Mouse (Mus musculus): ENCODE data around the gene Tpk1. TPM values are rescaled to one million over a fixed set of nuclear protein-coding genes. Genes with fewer than 3 reads are reported as not detected.

Tpk1 gene
- total RNA-seq, 2 experiments from 2014 or later: 1.8 to 2.0 TPM

DNA sequence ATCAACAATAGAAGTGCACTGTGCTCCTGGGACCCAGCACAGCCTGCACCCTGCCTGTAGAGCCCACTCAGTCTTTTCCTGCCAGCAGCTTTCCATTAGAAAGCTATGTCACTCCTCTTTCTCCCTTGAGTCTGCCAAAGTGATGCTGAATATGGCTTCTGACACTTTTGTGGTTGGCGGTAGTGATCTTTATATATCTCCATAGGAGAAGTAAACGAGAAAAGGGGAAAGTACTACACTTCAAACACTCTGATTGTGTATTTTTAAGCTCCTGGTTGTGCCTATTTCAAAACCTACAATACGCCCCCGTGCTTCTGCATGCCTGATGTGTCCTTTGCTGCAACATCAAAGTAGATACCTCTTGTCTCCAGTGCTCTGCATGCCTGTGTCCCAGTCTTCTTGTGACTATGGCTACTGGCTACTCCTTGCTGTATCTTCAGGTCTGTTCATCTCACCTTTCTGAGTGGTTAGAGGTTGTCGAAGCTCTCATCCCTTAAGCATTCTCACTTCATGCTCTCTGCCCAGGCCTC is 302.7 kb downstream of the Tpk1 start:
- DNase-seq (ENCODE audit: low spot score in 2 of 2): peak in 1 of 2 experiments; percentile 39

DNA sequence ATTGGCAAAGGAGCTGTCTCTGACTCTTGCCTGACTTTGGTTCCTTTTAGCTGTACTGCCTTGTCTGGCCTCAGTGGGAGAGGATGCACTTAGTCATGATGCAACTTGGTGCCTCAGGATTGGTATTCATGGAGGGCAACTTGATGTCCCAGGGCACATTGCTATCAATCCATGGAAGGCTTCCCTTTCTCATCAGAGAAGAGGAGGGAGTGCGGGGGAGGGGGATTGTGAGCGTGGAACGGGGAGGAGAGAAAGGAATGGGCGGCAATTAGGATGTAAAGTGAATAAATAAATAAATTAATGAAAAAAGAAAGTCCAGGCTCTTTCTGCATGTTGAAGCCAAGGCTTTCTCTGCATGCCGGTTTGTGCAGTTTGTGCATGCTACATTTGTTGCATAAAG is 304.8 kb downstream of the Tpk1 start:
- DNase-seq (ENCODE audit: low spot score in 2 of 2): no peak

DNA sequence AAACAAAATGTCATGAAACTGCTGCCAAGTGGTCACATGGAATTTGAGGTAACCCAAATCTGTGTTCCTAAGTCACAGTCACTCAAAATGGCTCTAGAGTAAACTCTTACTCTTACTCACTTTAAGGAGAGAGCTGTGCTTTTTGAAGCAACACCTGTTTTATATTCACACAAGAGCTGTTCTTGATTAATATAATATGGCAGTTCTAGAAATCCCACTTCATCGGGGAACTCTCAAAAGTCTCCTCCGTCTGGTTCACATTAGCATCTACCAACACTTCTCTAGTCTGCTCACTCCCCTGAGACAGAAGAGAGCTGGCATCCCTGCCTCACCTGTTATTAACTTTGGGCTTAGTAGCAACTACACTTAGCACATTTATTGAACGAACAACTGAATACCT is 305.9 kb downstream of the Tpk1 start:
- no peak for DNase-seq (ENCODE audit: low spot score in 2 of 2)

DNA sequence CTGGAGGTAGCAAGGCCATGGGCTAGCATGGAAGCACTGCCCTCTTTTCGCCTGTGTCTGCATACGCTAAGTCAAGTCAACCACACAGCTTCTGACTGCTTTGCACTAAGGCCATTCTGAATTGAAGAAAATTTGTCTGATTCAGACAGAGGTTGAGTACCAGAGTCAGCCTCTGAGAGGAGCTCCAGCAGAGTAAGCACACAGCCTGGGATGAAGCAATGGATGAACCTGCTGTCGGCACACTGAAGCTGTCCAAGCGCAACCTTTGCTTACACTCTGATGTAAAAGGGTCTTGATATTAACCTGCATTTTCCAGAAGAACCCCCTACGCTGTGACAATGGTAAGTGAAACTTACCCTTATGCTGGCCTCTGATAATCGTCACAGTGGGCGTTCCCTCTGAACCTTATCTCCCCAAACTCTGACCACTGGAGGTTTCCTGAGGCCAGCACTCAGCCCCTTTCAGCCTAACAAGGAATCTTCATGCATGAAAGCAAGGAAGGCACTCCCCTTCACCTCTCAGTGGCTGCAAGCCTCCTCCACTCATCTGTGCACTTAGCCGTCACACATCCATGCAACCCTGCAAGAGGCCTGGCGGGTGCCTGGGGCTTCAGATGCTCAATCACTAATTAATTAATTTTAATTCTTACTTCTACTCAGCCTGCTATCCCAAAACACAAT is 311.4 kb downstream of the Tpk1 start:
- DNase-seq (ENCODE audit: low spot score in 2 of 2): no peak

DNA sequence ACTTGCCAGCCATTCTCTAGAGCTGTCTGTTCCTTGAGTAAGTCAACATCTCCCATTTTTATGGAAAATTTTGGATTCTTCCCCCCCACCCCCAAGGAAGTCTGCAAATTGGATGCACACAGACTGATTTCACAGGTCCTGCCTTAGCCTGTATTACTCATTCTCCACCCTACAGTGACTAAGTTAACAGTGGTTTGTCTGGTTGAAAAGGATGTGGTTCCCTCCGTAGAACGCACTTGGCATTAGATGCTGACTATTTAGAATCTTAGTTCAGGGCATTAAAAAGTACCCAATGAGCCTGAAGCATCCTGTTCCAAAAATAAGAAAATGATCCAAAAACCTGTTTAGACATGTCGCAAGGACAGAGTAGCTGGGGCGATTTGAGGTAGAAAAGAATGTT is 312.6 kb downstream of the Tpk1 start:
- DNase-seq (ENCODE audit: low spot score in 2 of 2): no peak

DNA sequence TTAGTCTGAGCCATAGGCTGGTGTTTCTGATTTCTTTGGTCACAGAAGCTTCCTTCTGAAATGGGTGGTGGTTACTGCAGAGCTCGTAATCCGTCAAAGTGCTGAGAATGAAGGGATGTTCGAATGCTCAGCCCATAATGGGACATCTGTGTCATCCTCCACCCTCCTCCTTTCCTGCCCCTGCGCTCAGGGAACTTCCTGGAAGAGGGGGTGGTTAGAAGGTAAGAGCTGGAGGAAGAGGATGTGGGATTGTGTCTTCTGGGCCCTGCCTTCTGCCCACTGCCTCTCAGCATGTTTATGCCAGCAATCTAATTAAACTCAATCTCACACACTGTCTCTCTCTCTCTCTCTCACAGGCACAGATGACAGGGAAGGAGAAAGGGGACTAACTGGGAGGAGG is 317.0 kb downstream of the Tpk1 start:
- no peak for DNase-seq (ENCODE audit: low spot score in 2 of 2)

DNA sequence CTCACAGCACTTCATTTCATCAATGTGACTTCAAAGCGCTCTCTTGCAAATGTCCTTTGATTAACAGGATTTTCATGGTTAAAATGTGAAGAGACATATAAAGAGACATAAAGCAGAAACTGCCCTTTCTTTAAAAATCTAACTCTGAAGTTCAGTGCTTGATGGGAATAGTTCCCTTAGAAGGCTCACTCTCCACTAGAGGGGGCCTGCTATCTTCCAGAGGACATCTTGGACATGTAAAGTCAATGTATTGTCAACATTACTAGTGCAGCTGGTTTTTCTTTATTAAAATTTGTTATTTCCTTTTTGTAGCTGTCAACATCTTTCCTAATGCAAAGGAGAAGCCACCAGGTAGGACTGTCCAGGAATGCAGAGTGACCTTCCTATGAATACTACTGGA is 318.4 kb downstream of the Tpk1 start:
- DNase-seq (ENCODE audit: low spot score in 2 of 2): no peak

DNA sequence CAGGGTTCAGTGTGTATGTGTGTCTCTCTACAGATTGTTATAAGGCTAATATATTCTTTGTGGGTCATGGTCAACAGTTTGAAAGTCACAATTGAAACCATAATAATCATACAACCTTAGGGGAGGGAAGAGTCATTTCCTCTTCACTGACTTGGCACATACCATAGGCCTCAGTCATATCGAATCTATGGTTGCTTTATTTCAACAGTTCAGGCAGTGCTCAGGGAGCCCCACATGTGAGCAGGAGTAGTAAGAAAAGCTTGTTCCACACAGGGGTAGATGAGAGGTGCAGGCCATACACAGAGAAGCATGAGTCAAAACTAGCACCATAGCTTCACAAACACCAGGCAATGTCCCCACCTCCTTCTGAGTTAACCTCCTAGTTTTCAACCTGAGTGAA is 323.1 kb downstream of the Tpk1 start:
- DNase-seq (ENCODE audit: low spot score in 2 of 2): no peak

DNA sequence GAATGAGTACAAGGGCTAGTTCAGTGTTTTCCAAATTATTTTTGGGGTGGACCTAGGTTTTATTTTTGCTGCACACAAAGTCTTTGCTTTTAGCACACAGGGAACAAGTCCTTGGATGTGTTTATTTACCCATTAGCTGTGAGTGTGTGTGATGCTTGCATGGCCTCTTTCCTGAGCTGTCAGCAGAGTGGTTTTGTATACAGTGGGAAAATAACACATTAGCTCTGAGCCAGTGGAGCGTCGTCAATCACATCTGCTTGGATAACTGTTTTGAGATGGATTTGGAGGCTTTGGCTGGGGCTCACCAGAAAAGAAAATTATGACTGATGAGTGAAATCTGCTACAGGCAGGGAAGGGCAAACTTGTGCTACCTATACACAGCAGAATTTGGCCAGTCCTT is 323.7 kb downstream of the Tpk1 start:
- no peak for DNase-seq (ENCODE audit: low spot score in 2 of 2)

DNA sequence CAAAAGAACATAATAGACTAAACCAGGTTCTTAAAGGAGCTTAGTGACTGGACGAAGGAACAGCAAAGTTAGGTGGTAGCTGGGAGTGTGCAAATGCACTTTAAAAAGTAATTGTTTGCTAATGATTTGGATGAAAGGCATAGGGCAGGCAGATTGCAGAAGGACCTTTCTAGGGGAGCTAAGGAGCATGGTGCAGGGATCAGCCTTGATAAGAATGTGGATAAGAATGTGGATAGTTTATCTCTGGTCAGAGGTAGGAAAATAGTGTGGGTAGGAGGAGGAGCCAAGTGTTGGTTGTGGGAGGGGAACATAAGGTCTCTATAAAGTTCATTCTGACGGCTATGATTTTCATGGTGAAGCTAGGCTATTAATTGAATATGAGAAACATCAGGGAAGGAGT is 327.3 kb downstream of the Tpk1 start:
- DNase-seq (ENCODE audit: low spot score in 2 of 2): no peak

DNA sequence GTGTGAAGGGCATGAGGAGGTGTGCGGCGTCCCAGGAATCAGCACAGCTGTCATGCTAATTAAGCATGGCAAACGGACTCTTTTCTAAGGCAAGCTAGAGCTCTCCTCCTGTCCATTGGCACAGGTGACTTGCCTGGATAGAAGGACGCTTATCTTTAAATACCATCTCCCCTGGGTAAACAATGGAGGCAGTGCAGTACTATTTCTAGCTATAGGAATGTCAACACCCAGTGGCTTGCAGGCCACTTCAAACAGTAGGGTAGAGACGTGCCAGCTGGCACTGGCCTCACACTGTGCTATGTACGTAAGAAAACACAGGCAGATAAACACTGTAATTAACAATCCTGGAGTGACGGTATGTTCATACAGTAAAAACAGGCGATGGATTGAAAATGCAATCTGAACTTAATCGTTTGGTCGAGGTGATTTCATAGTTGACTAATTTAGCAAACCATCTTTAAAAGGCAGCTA is 328.6 kb downstream of the Tpk1 start:
- no peak for DNase-seq (ENCODE audit: low spot score in 2 of 2)

DNA sequence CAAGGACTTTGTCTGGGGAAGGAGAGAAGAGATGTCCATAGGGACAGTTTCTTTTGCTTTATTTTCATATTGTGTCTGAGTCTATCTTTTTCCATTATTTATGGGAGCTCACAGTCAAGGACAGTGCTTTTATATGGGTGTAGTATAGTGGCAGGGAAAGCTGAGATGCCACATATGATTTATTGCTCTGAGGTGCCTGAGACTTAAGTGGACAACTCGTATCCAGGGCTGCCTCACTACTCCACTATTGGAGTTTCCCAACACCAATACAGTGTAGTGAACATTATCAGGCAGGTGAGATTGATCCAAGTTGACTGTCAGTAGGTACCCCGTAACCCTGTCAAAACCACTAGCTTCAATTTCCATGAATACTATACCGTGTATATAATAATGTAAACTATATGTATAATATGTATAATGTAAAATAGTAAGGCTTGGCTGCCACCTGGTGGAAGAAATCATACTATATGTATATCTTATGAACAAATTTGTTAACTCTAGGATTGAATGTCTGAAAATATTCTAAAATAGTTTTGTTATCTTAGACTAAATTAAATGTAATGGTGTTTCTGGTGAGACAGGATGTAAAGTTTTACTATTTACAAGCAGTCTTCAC is 330.4 kb downstream of the Tpk1 start:
- no peak for DNase-seq (ENCODE audit: low spot score in 2 of 2)

DNA sequence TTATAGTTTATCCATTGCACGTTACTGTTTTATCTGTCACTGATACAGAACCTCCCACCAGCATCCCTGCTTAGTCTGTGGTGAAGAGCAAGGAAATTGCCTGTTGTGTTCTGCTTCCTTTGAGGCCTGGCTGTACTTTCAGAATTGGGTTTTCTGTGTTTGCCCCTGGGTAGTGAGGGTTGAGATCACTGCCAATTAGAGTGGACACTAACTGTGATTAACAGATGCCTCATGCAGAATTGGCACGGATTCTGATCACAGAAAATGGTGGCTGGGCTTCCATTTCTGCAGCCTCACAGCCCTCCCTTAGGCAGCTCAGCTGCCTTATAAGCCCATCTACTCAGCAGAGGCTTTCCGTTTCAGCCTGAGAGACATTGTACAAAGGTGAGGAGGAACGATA is 332.6 kb downstream of the Tpk1 start:
- no peak for DNase-seq (ENCODE audit: low spot score in 2 of 2)

DNA sequence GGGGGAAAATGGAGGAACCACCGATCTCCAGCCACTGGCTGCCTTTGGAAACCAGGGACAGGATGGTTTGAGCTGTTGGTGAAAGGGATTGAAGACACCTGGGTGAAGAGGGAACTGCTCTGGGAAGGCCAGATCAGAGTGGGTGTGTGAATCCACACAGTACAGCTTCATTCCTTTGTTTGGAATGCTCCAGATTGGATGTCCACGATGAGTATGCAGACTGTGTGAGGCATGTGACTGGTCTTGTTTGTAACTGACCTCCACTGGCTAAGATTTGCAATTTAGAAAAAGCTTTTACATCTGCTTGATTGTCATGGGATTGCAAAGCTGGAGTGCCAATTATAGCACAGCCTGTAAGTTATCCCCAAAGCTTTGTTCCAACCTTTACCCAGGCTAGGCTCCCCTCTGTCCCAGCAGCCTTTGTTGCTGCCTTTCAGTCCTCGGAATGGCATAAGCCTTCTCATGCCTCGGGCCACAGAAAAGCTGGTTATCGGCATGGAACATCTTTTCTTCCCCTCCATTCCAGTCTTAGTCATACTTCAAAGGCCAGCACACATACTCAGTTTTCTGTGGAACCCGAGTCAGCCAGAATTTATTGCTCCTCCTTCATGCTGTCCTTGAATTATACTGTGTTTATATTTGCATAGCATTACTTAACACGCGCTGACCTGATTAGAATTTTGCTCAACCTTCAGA is 353.0 kb downstream of the Tpk1 start:
- no peak for DNase-seq (ENCODE audit: low spot score in 2 of 2)

DNA sequence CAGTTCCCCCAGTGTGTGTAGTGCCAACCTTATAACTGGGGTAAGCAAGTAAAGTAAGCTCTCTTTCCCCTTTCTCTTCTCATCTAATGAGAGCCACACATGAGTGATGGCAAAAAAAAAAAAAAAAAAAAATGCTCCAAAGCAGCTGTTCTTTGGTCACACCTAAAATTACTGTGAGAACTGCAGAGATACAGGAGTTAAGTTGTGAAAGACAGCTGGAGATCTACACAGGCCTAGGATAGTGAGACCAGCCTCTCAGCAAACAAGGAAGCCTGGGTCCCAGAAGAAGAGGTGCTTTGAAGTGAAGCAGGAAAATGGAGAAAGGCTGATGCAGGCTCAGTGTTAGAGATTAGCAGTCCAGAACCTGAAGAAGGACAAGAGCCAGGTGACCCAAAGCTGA is 353.5 kb downstream of the Tpk1 start:
- no peak for DNase-seq (ENCODE audit: low spot score in 2 of 2)

DNA sequence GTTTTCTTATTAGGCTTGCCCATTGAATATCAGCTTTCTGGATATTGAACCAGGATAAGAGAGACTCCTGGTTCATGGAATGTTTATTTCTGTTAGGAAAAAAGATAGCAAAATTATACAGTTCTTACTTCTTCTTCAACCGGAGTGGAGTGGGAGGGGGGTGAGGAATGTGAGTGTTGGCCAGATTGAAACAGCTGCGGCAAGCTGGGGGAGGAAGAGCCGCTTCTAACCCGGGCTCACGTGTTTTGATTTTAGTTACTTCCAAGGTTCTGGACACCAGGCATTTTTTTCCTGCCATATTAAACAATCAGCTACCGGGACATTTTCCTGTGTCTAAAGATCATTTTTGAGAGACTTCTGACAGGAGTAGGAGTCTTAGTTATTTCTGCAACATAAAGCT is 356.0 kb downstream of the Tpk1 start:
- no peak for DNase-seq (ENCODE audit: low spot score in 2 of 2)

DNA sequence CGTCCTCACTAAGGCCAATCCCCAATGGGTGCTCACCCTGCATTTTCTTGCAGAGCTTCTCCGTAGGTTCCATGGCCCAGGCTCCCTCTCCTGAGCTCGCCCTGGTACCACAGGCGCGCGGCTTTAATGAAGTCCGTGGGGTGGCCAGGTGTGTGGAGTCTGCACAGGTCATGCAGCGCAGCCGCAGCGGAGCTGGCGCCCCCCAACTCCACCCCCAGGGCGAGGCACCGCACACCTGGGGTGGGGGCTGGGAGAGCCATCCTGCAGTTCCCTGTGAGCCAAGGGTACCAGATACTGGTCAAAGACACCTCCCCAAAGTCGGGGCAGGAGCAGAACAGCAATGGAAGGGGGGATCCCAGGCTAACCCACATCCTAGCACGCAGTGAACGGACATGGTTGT is 356.6 kb downstream of the Tpk1 start, which contains the start of gene Nobox:
Nobox (minus strand) TSS at position 101 of the 400 bp plus-strand sequence.
- DNase-seq (ENCODE audit: low spot score in 2 of 2): no peak

DNA sequence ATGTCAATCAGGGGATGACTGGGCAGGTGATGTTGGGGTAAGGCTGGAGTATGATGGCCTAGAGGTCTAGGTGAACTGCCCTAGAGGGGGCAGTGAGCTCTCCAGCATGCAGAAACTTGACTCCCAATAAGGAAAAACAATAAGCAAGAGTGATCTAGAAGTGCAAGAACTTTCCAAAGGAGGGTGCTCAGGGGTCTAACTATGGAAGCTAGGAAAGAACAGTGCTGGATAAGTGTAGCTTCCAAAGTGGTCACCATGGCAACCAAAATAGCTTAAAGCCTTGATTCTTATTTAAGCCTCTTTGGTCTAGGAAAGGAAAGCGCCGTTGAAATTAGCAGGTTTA is 368.6 kb downstream of the Tpk1 start:
- peak in 1 of 2 experiments; percentile 27 for DNase-seq (ENCODE audit: low spot score in 2 of 2)

DNA sequence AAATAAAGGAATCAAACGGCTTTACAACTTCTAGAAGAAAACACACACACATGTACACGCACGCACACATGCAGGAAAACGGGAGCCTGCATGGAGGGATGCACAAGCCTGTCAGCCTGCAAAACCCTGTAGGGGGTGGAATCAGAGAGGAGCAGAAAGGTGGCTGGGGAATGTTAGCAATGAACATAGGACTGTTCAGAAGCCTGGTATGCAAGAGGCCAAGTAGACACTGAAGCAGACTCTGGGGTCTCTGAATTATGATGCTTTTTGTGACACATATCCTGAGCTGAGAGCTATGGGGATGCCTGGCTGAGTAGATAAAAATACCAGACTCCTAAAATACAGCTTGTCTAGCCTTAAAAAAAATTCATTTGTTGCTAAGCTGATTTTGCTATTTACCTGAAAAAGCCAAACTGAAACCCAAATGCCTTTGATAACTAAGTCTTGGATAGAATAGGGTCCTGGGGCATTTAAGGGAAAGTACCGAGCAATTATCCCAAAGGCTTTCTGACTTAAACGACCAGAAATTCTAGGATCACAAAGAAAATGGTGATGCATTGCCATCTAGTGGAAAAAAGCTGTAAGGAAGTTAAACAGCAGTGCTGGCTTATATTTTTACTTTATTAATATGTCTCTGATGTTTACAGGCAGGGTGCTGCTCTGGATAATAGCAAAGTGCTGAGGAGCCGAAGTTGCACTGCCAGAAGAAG is 369.1 kb downstream of the Tpk1 start:
- DNase-seq (ENCODE audit: low spot score in 2 of 2): peak in 1 of 2 experiments; percentile 72

DNA sequence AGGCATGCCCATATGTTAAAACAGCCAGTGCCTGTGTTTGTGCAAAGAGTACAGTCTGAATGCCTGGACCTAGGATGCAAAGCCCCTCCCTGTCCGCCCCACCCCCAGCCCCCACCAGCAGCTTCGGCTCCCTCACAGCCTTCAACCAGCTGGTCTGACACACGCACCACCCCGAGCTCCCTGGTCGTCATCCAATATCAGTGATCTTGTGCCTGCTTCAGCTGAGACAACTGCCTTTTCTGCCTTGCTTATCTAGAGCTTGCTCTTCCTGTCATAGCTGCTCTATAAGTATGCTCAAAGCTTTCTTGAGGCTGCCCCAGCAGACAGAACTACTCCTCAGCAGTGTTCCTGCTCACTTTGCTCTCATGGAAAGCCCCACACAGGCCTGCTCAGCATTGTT is 370.2 kb downstream of the Tpk1 start:
- peak in 1 of 2 experiments; percentile 21 for DNase-seq (ENCODE audit: low spot score in 2 of 2)
